Mouse (Mus musculus) right cerebral cortex, postnatal 25 days (tissue): ENCODE results near the gene Alkbh7.

ENCODE experiments used
- DNase-seq: peaks from one replicate; pipeline ENCODE4 v3.0.0; 2022

Alkbh7 gene

DNA sequence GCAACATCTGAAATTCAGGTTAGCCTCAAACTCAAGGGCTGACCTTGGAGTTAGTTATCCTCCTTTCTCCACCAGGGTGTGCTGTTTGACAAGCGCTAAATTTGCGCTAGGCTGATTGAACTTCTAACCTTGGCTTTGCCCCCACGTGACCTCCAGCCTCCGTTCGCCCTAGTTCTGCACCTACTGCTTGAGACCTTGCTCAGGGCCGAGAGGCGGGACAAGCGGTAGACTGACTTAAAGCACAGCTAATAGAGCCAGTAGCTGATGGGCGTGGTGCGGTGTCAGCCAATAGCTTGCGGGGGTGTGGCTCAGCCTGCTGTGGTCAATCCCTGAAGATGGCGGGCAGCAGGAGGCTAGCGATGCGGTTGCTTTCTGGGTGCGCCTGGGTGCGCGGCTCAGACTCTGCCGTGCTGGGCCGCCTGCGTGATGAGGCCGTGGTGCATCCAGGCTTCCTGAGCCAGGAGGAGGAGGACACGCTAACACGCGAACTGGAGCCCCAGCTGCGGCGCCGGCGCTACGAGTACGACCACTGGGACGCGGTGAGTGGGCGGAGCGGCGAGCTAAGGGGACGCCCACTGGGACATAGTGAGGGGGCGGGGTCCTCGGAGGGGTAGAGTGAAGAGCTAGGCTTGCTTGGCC, at the start of gene Alkbh7:
Gene Alkbh7, plus strand, starts transcription at position 311 of the 639 bp plus-strand sequence.
- DNase-seq, result peak; percentile 94

- DNase-seq, result no peak
Measured at GRCm38 (mm10) chr17:56950915-56951314, 46.2 kb upstream of the Alkbh7 start.

DNA sequence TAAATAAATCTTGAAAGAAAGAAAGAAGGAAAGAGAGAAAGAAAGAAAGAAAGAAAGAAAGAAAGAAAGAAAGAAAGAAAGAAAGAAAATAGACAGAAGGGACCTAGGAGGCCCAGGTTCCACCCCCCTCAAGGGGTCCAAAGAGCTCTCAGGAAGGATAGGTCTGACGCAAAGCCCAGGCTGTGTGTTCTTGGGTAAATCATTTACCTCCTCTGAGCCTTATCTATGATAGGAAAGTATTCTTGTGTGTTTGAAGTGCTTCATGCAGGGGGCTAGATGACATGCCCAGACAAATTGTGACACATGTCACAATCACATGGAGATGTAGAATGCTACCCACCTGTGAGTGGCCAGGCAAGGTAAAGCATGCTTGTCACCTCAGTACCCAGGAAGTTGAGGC, 44.5 kb upstream of the Alkbh7 start:
- DNase-seq, result no peak

DNA sequence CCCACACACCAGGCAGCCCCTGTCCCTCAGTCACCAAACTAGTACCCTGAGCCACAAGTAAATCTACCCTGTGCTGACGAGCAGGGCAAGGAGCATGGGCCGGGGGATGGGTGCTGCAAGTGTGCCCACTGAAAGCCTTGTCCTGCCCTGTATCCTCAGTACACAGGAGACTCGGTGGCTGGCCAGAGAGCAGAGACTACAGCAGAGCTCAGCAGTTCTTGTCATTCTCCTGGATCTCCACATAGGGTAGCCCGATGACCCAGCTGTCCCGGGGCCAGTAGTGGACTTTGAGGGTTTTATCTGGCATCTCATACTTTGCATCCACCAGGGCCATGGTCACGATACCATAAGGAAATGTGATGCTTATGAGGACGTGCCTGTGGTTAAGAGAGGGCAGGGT, 42.3 kb upstream of the Alkbh7 start:
- no peak for DNase-seq

GRCm38 (mm10) chr17:56957763-56958429, 39.2 kb upstream of the Alkbh7 start:
- no peak for DNase-seq

DNA sequence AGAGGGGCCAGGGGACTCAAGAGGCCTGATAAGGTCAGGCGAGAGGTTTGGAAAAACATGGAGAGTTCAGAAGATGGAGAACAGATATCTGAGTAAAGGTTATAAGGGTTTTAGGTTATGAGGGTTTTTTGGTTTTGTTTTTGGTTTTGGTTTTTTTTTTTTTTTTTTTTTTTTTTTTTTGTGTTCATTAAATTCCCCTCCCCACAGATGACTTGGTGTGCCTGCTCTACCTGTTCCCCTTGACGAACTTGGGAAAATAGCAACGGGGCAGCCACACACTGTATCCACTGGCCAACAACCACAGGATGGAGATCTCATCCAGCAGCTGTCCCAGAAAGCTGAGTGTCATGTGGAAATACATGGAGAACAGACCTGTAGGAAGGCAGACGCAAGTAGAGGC, 38.5 kb upstream of the Alkbh7 start:
- no peak for DNase-seq

DNA sequence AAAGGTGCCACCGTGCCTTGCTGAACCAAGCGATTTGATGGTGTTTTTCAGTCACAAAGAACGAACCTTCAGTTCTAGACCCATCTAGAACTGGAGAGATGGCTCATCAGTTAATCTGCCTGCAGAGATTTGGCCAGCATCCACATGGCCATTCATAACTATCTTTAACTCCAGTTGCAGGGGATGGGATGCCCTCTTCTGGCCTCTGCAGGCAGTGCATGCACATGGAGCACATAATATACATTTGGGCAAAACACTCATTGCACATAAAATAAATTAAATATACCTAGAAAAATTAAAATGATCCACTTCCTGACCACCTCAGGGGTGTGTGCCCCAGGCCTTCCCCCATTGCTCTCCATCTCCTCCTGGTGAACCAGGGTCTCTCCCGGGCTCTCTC, 35.3 kb upstream of the Alkbh7 start:
- no peak for DNase-seq

DNA sequence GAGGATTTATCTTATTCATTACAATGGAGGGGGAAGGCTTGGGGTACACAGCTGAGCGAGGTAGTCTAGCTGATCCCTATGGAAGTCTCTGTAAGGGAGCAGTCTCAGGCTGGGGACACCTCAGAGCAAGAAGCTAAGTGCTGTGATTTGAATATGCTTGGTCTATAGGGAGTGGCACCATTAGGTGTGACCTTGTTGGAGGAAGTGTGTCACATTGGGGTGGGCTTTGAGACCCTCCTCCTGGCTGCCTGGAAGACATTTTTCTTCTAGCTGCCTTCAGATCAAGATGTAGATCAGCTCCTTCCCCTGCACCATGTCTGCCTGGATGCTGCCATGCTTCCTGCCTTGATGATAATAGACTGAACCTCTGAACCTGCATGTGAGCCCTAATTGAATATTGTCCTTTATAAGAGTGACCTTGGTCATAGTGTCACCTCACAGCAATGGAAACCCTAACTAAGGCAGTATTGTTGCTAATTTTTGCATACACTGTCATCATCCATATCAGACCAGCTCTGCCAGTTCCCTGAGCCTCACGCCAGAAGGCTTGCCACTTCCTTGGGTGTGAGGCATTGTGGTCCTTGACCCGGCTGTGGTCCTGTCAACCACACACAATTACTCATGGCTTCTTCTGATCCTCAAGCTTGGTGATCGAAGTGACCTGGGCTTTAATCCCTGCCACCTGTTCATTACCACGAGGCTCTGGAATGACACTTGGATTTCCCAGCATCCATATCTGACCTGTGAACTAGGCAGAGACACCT, 34.3 kb upstream of the Alkbh7 start:
- no peak for DNase-seq

- no peak for DNase-seq
Measured at GRCm38 (mm10) chr17:56963646-56964045, 33.5 kb upstream of the Alkbh7 start.

- no peak for DNase-seq
Measured at GRCm38 (mm10) chr17:56969321-56969720, 27.8 kb upstream of the Alkbh7 start.

GRCm38 (mm10) chr17:56970081-56970480, 27.1 kb upstream of the Alkbh7 start:
- no peak for DNase-seq

GRCm38 (mm10) chr17:56973956-56974707, 23.0 kb upstream of the Alkbh7 start:
- no peak for DNase-seq

- DNase-seq, result no peak
Measured at GRCm38 (mm10) chr17:56974708-56975240, 22.4 kb upstream of the Alkbh7 start.

GRCm38 (mm10) chr17:56975391-56975790, 21.7 kb upstream of the Alkbh7 start:
- no peak for DNase-seq

DNA sequence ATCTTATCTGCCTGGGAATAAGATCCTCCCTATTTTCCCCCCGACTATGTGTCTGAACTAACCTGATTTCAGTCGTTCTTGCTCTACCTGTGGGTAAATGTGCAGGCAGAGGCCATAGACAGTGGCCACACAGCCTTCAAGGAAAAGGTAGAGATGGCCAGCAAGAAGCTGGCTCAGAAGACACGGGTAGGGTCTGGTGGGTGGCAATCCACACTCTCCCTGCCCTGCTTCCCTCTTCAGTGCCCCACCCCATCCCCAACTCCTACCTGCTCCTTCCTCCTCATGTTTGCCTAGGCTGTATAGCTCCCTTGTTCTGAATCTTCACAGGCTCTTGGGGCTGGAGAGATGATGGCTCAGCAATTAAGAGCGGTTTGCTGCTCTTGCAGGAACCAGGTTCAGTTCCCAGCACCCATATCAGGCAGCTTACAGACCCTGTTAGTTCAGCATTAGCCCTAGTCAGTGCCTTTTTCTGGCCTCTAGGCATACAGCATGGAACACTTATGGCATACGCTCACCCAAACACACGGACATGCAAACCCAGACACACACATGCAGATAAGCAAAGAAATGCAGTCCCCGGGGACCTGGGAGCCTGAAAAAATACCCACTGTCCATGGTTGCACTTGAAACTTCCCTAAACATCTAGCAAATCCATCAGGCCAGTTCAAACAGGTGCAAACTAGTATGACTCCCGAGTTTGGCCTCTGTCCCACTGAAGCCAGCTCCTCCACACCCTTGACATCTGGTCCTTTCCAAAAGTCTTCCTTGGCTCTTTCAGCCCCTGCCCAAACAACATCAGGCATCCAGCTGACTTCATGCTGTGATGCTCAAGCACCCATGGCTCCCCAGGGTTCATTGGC, 20.4 kb upstream of the Alkbh7 start:
- no peak for DNase-seq

GRCm38 (mm10) chr17:56979524-56979923, 17.6 kb upstream of the Alkbh7 start:
- no peak for DNase-seq

DNA sequence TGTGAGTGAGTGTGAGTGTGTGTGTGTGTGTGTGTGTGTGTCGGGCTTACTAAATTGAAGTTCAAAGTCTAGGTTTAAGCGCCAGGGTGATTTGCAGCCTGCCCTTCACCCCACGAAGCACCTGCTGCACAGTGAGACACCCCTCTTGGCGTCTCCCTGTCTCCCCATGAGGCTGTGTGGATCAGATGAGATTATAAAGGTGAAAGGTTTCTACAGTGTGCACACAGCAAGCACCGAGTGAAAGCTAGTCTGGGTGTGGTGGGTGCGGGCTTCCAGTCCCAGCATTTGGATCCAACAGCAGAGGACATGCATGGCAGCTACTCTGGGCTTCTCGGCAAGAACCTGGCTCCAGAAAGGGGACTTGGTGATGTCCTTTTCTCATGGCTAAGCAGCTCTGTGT, 16.1 kb upstream of the Alkbh7 start:
- no peak for DNase-seq

GRCm38 (mm10) chr17:56982013-56982412, 15.1 kb upstream of the Alkbh7 start, which contains the start of gene Acer1:
Gene Acer1, minus strand, starts transcription at chr17:56982126.
- DNase-seq, result no peak

GRCm38 (mm10) chr17:56984886-56985285, 12.3 kb upstream of the Alkbh7 start:
- no peak for DNase-seq

DNA sequence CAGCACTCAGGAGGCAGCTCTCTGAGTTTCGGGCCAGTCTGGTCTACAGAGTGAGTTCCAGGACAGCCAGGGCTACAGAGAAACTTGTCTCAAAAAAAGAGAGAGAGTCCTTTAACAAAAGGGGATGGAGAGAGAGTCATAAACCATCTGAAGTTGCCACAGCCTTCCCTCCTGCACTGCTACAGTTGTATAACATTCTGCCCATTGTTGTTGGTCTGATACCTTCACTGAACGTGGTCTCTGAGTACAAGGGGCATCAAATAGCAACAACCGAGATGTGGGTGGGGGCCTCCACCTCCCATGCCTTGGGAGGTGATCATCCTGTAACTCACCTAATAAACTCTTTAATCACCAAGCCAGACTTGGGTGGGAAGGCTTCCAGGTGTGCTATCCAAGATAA, 11.5 kb upstream of the Alkbh7 start:
- DNase-seq, result no peak

- DNase-seq, result no peak
Measured at GRCm38 (mm10) chr17:56986105-56986805, 10.9 kb upstream of the Alkbh7 start.
